Mouse (Mus musculus): ENCODE results near the gene Fam208a. TPM values are rescaled to one million over a fixed set of nuclear protein-coding genes. Genes with fewer than 3 reads are reported as not detected.

Gene Fam208a
- polyA plus RNA-seq, 1 experiment from 2014 or later, result 13.6 TPM

DNA sequence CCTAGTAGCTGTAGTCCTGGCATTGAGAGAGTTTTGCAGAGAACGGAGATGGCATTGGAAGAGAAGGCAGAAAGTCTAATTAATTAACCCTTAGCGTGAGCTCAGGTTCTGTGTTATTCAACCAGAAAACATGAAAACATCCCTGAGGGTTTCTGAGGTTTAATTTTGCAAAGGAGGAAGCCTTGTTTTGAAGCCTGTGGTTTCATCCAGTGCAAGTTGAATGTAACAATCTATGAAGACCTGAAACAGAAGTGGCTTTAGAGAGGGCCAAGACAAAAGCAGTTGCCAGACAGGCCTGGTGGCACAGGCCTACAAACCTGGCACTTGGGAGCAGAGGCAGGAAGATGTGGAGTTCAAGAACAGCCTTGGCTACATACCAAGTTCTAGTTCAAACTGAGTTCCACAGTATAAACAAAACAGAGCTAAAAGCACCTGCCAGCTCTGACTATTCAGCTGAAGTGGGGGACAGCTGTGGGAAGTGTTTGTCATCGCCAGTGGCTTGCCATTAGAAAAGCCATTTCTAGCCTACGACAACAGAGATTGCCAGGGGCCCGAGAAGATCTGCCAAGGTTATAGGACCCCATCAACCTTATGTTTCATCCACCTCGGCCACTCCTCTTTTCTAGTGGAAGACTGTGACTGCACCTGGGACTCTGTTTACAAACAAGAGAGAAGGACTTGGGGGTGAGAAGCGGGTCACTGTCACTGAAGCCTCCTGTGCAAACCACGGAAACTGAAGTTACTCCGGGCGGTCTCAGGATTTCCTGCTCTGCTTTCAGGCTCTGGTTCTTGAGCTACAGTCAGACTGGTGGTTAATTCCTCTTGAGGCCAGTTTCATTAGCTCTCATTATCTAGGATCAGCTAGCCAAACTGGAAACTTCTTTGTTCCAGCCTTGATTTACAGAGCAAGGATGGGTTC is 26.0 kb upstream of the Fam208a start:
- Histone ChIP-seq H3K36me3 (ENCODE audit: control insufficient read depth, insufficient read depth, low read length) (peaks cover 38% of the 10 kb centered on the region), H3K4me3 (ENCODE audit: control insufficient read depth in 1 of 2, insufficient read depth in 1 of 2, low read depth in 1 of 2, low read length in 2 of 2) (no peak overlapping the region), H3K9me3 (ENCODE audit: control insufficient read depth, low read length) (no peaks in the 10 kb centered on the region), H3K4me1 (ENCODE audit: control insufficient read depth in 2 of 2, insufficient read depth in 2 of 2, low read length in 2 of 2) (0 out of 4 replicates have a peak, but pooled peaks cover 0 to 3% of the 10 kb centered on the region in 2 experiments), H3K27me3 (ENCODE audit: control insufficient read depth, insufficient read depth, low read length) (no peaks in the 10 kb centered on the region), H3K27ac (replicated peaks in 1 of 2; ENCODE audit: control insufficient read depth in 1 of 2, insufficient read depth in 1 of 2, low read depth in 2 of 2, low read length in 2 of 2) (peak overlapping the region in 1 of 2 experiments; percentile 39; a peak in 2 of 4 replicates), H3K4me2 (ENCODE audit: low read length) (no peak overlapping the region), H3K9ac (ENCODE audit: low read length) (no peak overlapping the region)
- WGBS, result 65% methylated on average over 10 of the region's 10 CpGs
- ATAC-seq (ENCODE audit: insufficient number of reproducible peaks, insufficient read depth, low FRiP score, low read depth), result no peak

GRCm38 (mm10) chr14:27405452-27405851 is 23.2 kb upstream of the Fam208a start:
- Histone ChIP-seq H3K4me1 (ENCODE audit: control insufficient read depth in 2 of 2, insufficient read depth in 2 of 2, low read length in 2 of 2) (0 out of 4 replicates have a peak, but pooled peaks cover 0 to 3% of the 10 kb centered on the region in 2 experiments), H3K27me3 (ENCODE audit: control insufficient read depth, insufficient read depth, low read length) (no peaks in the 10 kb centered on the region), H3K9me3 (ENCODE audit: control insufficient read depth, low read length) (peaks cover 3% of the 10 kb centered on the region; the same call in 1 of the 2 replicates), H3K27ac (replicated peaks in 1 of 2; ENCODE audit: control insufficient read depth in 1 of 2, insufficient read depth in 1 of 2, low read depth in 2 of 2, low read length in 2 of 2) (no peak overlapping the region), H3K4me2 (ENCODE audit: low read length) (no peak overlapping the region), H3K4me3 (ENCODE audit: control insufficient read depth in 1 of 2, insufficient read depth in 1 of 2, low read depth in 1 of 2, low read length in 2 of 2) (no peak overlapping the region), H3K36me3 (ENCODE audit: control insufficient read depth, insufficient read depth, low read length) (peaks cover 32% of the 10 kb centered on the region), H3K9ac (ENCODE audit: low read length) (no peak overlapping the region)
- 84% methylated on average over 4 of the region's 4 CpGs for WGBS
- no peak for ATAC-seq (ENCODE audit: insufficient number of reproducible peaks, insufficient read depth, low FRiP score, low read depth)

DNA sequence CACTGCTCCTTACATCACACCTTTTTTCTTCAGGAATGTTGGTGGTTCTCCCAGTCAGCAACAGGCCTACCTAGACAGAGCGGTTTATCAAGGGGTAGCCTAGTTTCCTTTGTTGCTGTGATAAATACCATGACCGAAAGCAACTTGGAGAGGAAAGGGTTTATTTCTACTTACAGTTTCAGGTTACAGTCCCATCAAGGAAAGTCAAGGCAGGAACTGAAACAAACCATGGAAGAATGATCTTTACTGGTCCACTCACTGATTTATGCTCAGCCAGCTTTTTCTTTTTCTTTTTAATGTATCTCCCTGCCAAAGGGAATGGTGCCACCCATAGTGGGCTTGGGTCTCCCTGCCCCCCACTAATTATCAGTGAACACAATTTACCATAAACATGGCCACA is 22.7 kb upstream of the Fam208a start:
- Histone ChIP-seq H3K9ac (ENCODE audit: low read length) (no peak overlapping the region), H3K27me3 (ENCODE audit: control insufficient read depth, insufficient read depth, low read length) (no peaks in the 10 kb centered on the region), H3K9me3 (ENCODE audit: control insufficient read depth, low read length) (peaks cover 3% of the 10 kb centered on the region; the same call in 1 of the 2 replicates), H3K36me3 (ENCODE audit: control insufficient read depth, insufficient read depth, low read length) (peaks cover 32% of the 10 kb centered on the region), H3K4me3 (ENCODE audit: control insufficient read depth in 1 of 2, insufficient read depth in 1 of 2, low read depth in 1 of 2, low read length in 2 of 2) (no peak overlapping the region), H3K4me1 (ENCODE audit: control insufficient read depth in 2 of 2, insufficient read depth in 2 of 2, low read length in 2 of 2) (0 out of 4 replicates have a peak, but pooled peaks cover 0 to 3% of the 10 kb centered on the region in 2 experiments), H3K27ac (replicated peaks in 1 of 2; ENCODE audit: control insufficient read depth in 1 of 2, insufficient read depth in 1 of 2, low read depth in 2 of 2, low read length in 2 of 2) (no peak overlapping the region), H3K4me2 (ENCODE audit: low read length) (no peak overlapping the region)
- no peak for ATAC-seq (ENCODE audit: insufficient number of reproducible peaks, insufficient read depth, low FRiP score, low read depth)
- 94% methylated on average over 2 of the region's 2 CpGs for WGBS

DNA sequence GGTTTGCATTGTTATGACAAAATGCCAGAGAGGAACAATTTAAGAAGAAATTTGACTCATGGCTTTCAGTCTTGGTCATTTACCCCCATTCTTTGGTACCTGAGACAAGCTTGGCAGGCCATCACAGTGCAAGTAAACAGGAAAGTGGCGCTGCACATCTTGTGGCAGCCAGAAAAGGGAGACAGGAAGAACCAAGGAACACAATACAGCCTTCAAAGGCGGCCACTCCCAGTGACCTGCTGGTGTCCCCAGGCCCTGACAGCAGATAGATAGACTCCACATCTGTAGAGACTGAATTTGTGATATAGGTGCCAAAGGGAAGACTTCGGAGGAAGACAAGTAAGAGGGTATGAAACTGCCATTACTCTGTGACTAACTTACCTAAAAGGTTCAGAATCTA is 20.4 kb upstream of the Fam208a start:
- Histone ChIP-seq H3K4me3 (ENCODE audit: control insufficient read depth in 1 of 2, insufficient read depth in 1 of 2, low read depth in 1 of 2, low read length in 2 of 2) (no peak overlapping the region), H3K27ac (replicated peaks in 1 of 2; ENCODE audit: control insufficient read depth in 1 of 2, insufficient read depth in 1 of 2, low read depth in 2 of 2, low read length in 2 of 2) (no peak overlapping the region), H3K36me3 (ENCODE audit: control insufficient read depth, insufficient read depth, low read length) (peaks cover 14% of the 10 kb centered on the region), H3K9ac (ENCODE audit: low read length) (no peak overlapping the region), H3K4me2 (ENCODE audit: low read length) (no peak overlapping the region), H3K27me3 (ENCODE audit: control insufficient read depth, insufficient read depth, low read length) (no peaks in the 10 kb centered on the region), H3K4me1 (ENCODE audit: control insufficient read depth in 2 of 2, insufficient read depth in 2 of 2, low read length in 2 of 2) (no peaks in the 10 kb centered on the region), H3K9me3 (ENCODE audit: control insufficient read depth, low read length) (peaks cover 3% of the 10 kb centered on the region; the same call in 1 of the 2 replicates)
- 87% methylated on average over 3 of the region's 3 CpGs for WGBS
- ATAC-seq (ENCODE audit: insufficient number of reproducible peaks, insufficient read depth, low FRiP score, low read depth), result no peak

GRCm38 (mm10) chr14:27409662-27410061 is 19.0 kb upstream of the Fam208a start:
- 29% methylated on average over 3 of the region's 3 CpGs for WGBS
- no peak overlapping the region for H3K4me3 ChIP-seq (ENCODE audit: control insufficient read depth in 1 of 2, insufficient read depth in 1 of 2, low read depth in 1 of 2, low read length in 2 of 2)
- no peak overlapping the region for H3K27ac ChIP-seq (replicated peaks in 1 of 2; ENCODE audit: control insufficient read depth in 1 of 2, insufficient read depth in 1 of 2, low read depth in 2 of 2, low read length in 2 of 2)
- no peaks in the 10 kb centered on the region for H3K27me3 ChIP-seq (ENCODE audit: control insufficient read depth, insufficient read depth, low read length)
- H3K9me3 ChIP-seq (ENCODE audit: control insufficient read depth, low read length), result peaks cover 3% of the 10 kb centered on the region; the same call in 1 of the 2 replicates
- H3K4me2 ChIP-seq (ENCODE audit: low read length), result no peak overlapping the region
- ATAC-seq (ENCODE audit: insufficient number of reproducible peaks, insufficient read depth, low FRiP score, low read depth), result no peak
- H3K36me3 ChIP-seq (ENCODE audit: control insufficient read depth, insufficient read depth, low read length), result no peaks in the 10 kb centered on the region
- no peaks in the 10 kb centered on the region for H3K4me1 ChIP-seq (ENCODE audit: control insufficient read depth in 2 of 2, insufficient read depth in 2 of 2, low read length in 2 of 2)
- no peak overlapping the region for H3K9ac ChIP-seq (ENCODE audit: low read length)

GRCm38 (mm10) chr14:27411492-27411891 is 17.1 kb upstream of the Fam208a start:
- Histone ChIP-seq H3K9ac (ENCODE audit: low read length) (no peak overlapping the region), H3K4me2 (ENCODE audit: low read length) (no peak overlapping the region), H3K4me1 (ENCODE audit: control insufficient read depth in 2 of 2, insufficient read depth in 2 of 2, low read length in 2 of 2) (no peaks in the 10 kb centered on the region), H3K9me3 (ENCODE audit: control insufficient read depth, low read length) (peaks cover 3% of the 10 kb centered on the region; the same call in 1 of the 2 replicates), H3K4me3 (ENCODE audit: control insufficient read depth in 1 of 2, insufficient read depth in 1 of 2, low read depth in 1 of 2, low read length in 2 of 2) (no peak overlapping the region), H3K27ac (replicated peaks in 1 of 2; ENCODE audit: control insufficient read depth in 1 of 2, insufficient read depth in 1 of 2, low read depth in 2 of 2, low read length in 2 of 2) (no peak overlapping the region), H3K36me3 (ENCODE audit: control insufficient read depth, insufficient read depth, low read length) (no peaks in the 10 kb centered on the region), H3K27me3 (ENCODE audit: control insufficient read depth, insufficient read depth, low read length) (no peaks in the 10 kb centered on the region)
- ATAC-seq (ENCODE audit: insufficient number of reproducible peaks, insufficient read depth, low FRiP score, low read depth), result no peak
- 84% methylated on average over 7 of the region's 7 CpGs for WGBS

DNA sequence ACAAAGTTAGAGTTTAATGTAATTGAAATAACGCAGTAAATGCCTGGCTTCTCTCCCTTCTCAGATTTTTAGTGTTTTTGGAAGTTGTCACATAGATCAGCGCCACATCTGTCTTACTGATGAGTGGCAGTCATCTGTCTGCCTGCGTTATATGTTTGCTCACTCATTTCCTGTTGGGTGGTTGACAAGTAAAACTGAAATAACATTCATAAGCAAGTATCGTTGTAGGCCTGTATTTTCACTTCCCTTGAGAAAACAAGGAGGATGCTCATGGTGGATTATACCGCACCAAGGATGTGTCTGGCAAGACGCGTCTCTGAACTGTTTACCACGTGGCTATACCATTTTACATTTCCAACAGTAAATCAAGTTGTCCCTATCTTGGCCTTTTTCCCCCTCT is 15.9 kb upstream of the Fam208a start:
- peaks cover 3% of the 10 kb centered on the region; the same call in 1 of the 2 replicates for H3K9me3 ChIP-seq (ENCODE audit: control insufficient read depth, low read length)
- H3K4me2 ChIP-seq (ENCODE audit: low read length), result no peak overlapping the region
- no peaks in the 10 kb centered on the region for H3K36me3 ChIP-seq (ENCODE audit: control insufficient read depth, insufficient read depth, low read length)
- no peaks in the 10 kb centered on the region for H3K27me3 ChIP-seq (ENCODE audit: control insufficient read depth, insufficient read depth, low read length)
- WGBS, result 74% methylated on average over 8 of the region's 8 CpGs
- H3K27ac ChIP-seq (replicated peaks in 1 of 2; ENCODE audit: control insufficient read depth in 1 of 2, insufficient read depth in 1 of 2, low read depth in 2 of 2, low read length in 2 of 2), result no peak overlapping the region
- no peak overlapping the region for H3K4me3 ChIP-seq (ENCODE audit: control insufficient read depth in 1 of 2, insufficient read depth in 1 of 2, low read depth in 1 of 2, low read length in 2 of 2)
- no peak overlapping the region for H3K9ac ChIP-seq (ENCODE audit: low read length)
- no peak for ATAC-seq (ENCODE audit: insufficient number of reproducible peaks, insufficient read depth, low FRiP score, low read depth)
- H3K4me1 ChIP-seq (ENCODE audit: control insufficient read depth in 2 of 2, insufficient read depth in 2 of 2, low read length in 2 of 2), result no peaks in the 10 kb centered on the region
